Mouse (Mus musculus) right cerebral cortex, postnatal 14 days (tissue): ENCODE measurements around the gene Clec12a.

Experiments used
- DNase-seq: peaks from one replicate; pipeline ENCODE4 v3.0.0; 2022

Clec12a gene

DNA sequence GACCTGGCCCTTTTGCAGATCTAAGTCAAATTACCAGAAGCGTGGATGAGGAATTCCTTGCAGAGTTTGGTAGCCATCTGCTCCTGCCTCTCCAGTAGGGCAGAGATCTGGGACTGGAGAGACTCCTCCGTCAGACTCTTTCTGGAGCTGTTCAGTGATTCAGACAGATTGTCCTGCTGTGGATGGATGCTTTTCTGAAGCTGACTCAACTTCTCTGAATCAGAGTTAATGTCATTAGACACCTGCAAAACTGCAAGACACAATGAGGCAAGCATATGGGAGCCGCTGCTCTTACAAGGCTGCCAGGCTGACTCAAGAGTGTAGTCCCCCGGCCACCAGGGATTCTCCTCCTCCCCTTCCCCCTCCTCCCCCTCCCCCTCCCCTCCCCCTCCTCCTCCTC is 38.0 kb downstream of the Clec12a start:
- DNase-seq, result no peak

GRCm38 (mm10) chr6:129381736-129382135 is 39.2 kb downstream of the Clec12a start:
- no peak for DNase-seq

GRCm38 (mm10) chr6:129383466-129383865 is 41.0 kb downstream of the Clec12a start:
- DNase-seq, result no peak

DNA sequence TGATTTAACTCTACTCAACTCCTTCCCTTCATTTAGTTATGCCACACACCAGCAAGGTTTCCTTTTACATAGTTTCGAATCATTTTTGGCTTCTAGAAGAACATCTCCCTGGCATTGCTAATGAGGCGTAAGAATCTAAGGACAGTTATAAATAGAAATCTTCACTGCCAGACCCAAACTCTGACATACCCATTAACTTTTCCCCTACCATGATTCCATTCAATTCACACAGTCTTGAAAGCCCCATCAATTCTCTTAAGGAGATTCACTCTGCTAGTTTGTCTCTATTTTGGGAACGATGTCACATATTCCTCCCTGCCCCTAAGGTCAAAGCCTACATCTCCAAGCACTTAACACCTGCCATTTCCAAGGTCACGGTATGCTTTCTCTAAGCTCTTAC is 42.5 kb downstream of the Clec12a start:
- no peak for DNase-seq

- DNase-seq, result no peak
Measured at GRCm38 (mm10) chr6:129385774-129386173, 43.3 kb downstream of the Clec12a start, which contains the start of gene Clec12b. TSS of gene Clec12b (minus strand) at chr6:129385874.

- DNase-seq, result no peak
Measured at GRCm38 (mm10) chr6:129393087-129393720, 50.7 kb downstream of the Clec12a start.

- no peak for DNase-seq
Measured at GRCm38 (mm10) chr6:129393732-129394131, 51.2 kb downstream of the Clec12a start.

- no peak for DNase-seq
Measured at GRCm38 (mm10) chr6:129396997-129397396, 54.5 kb downstream of the Clec12a start, which contains the start of gene Clec1b. TSS of gene Clec1b (plus strand) at chr6:129397297.

DNA sequence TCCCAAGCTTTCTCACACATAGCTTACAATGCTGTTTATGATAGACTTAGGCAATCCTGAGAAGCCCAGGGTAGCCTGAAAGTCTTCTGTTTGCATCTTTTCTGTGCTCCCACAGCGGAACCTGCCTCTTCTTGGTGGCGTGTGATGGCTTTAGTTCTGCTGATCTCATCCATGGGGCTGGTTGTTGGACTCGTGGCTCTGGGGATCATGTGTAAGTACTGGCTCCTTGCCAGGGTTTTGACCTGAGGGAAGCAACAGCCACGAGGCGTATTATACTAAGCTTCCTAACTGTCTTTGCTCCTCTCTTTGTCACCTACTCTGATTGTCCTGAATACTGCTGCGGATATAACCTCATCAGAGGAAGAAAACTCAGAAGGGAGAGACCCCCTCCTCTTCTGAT is 57.5 kb downstream of the Clec12a start:
- DNase-seq, result no peak

DNA sequence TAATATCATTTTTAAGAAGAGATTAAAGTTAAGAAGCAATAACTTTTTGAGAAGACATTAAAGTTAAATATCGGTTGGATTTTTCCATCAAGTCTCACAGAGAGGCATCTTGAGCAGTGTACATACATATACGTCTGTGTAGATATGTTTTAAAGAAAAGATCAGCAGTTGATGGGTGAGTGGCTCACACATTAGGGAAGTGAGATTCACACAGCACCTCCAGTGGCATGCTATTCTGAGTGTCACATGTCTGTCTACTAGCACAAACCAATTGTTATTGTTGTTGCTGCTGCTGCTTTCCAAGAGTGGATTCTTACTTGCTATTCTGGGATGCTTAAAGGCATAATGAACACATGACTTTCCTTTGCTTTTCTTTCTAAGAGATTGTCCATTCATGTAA is 59.9 kb downstream of the Clec12a start:
- DNase-seq, result no peak

DNA sequence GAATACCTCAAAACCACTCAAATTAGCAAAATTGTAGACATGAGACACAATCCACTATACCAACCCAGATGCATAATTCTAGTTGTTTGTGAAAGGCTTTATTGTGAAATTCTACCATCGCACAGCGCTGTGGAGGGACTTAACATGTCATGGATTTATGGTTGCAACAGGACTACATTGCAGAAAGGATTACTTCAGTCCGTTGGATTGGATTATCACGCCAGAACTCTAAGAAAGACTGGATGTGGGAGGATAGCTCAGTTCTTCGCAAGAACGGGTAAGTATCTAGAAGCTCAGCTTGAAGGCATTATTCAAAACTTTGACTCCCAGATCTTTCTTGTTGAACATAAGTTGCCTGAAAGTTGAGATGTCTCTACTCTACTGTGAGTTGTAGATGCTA is 60.9 kb downstream of the Clec12a start:
- DNase-seq, result no peak

DNA sequence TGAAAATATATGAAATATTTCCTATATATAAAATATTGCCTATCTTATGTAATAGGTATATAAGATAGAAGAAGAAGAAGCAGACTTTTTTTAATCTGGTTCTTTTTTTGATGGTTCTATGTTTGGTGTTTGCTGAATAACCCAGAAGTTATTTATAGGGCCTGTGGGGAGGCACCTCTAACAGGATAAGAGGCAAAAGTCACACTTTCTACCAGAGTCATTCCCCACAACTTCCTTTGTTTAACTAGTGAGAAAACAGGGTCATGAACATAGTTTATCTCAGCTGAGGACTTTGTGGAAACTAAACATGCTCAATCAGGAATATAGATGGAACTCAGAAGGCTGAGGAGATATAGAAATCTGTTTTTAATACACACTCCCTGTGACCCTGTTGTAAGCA is 63.5 kb downstream of the Clec12a start:
- no peak for DNase-seq

DNA sequence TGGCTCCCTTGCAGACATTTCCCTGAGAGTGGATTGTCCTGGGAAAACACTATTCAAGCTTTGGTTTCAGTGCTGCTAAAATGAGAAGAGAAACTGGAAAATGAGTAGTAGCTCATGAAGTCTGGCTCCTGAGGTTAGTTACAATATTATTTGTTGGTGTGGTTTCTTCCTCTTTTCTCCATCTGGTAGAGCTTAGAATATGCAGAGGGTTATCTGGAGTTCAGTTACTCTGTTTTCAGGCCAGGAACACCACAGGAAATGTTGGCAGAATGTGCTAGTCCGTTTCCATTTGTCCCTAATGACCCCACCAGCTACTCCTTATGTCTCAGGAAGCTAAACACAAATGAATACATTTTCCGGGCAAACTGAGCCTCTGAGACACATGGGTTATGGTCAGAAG is 64.8 kb downstream of the Clec12a start:
- no peak for DNase-seq

- DNase-seq, result no peak
Measured at GRCm38 (mm10) chr6:129408562-129408961, 66.1 kb downstream of the Clec12a start, which contains the start of gene Clec9a. TSS of gene Clec9a (plus strand) at chr6:129408862.

- DNase-seq, result no peak
Measured at GRCm38 (mm10) chr6:129414177-129414576, 71.7 kb downstream of the Clec12a start.
